Mouse (Mus musculus) left cerebral cortex, postnatal 14 days (tissue): ENCODE measurements around the gene Kcmf1. TPM values are rescaled to one million over a fixed set of nuclear protein-coding genes. Genes with fewer than 3 reads are reported as not detected.

ENCODE experiments used
- DNase-seq, 2 experiments: peaks; one replicate each; pipeline ENCODE4 v3.0.0; 2021 to 2022; ENCODE audit warnings: low spot score in 2 of 2, mixed read lengths in 1 of 2
- intact Hi-C: fragments of 180-260 bp; cut with DNase I; formaldehyde crosslinking; loops from one replicate; pipeline ENCODE4 v1.15.1; 2025
- total RNA-seq, 2 experiments: library from RNA; stranded (reverse); gene quantifications; 2 replicates each; pipeline ENCODE4 v1.2.3; 2021

The Kcmf1 gene
- total RNA-seq, 2 experiments from 2014 or later, result 62.3 to 62.5 TPM

GRCm38 (mm10) chr6:72802119-72802518 is 97.7 kb downstream of the Kcmf1 start:
- intact Hi-C loops, result no loop called here
- DNase-seq, result no peak

GRCm38 (mm10) chr6:72800641-72801040 is 99.1 kb downstream of the Kcmf1 start:
- DNase-seq, result no peak
- intact Hi-C loops, result no loop called here

DNA sequence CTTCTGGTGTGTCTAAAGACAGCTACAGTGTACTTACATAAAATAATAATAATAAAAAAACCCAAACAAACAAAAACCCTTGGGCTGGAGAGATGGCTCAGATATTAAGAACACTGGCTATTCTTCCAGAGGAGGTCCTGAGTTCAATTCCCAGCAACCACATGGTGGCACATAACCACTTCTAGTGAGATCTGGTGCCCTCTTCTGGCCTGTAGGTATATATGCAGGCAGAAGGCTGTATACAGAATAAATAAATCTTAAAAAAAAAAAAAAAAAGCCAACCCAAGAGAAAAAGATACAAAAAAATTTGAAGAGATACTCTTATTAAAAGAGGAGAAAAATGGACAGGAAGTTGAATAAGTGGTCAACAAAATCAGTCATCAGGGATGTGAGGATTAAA is 102.0 kb downstream of the Kcmf1 start:
- intact Hi-C loops, result no loop called here
- no peak for DNase-seq

DNA sequence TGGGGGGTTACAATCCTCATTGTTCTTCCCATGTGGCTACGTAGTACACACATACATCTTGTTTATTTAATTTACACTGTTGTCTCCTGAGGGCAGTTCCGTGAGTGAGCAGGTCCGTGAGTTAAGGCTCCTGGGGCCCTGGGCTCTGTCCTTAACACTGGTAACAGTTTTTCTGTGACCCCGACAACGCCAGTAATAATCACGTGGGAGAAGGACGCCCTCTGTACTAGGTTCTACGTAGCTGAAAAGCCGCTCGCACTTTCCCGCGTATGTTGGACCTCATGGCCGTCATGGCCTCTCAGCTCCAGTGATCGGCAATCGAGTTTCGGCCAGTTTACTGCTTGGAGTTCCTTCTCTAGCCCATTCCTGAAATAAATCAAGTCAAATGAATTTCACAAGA is 104.3 kb downstream of the Kcmf1 start:
- intact Hi-C loops, result no loop called here
- DNase-seq, result no peak

DNA sequence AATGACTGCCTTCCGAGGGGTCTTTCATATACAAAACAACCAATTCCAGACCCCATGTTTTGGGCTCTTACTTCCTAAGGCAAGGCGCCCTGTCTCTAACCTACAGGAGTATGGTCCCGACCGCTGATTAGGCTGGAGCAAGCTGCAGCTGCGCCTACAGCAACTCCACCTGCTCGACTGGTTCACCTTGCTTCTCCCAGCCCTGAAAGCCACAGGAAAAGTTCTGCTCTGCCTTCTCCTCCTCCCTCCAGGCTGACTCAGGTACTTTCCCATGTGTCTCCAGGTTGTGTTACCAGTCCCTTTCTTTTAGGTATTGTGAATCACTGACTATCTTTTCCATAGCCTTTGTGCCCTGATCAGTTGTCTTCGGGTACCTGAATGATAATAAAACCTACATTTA is 104.9 kb downstream of the Kcmf1 start:
- DNase-seq, result no peak
- intact Hi-C loops, result no loop called here

DNA sequence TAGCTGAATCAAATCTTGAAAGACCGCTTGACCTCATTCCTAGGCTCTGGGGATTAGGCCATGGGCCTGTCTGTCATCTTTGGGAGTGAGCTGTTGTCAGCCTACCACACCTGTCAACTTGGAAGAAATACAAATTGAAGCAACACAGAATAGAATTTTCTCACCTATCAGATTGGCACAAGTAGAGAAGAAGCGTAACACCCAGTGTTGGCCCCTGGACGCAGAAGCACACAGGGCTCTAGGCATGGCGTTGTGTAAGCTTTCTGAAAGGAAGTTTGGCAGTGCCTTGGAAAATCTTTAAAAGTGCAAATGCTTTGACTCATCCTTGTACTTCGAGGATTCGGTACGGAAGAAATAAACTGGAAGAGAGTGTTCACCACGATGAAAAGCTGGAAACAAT is 107.1 kb downstream of the Kcmf1 start:
- intact Hi-C loops, result no loop called here
- no peak for DNase-seq

Other genes starting within 250 kb of the Kcmf1 start
- 1 to 10 TPM; 4.8 to 5.0 TPM for gene Tcf7l1, start 110.7 kb downstream of the Kcmf1 start, total RNA-seq
- gene Tmsb10, start 58.8 kb upstream of the Kcmf1 start, total RNA-seq, result 100 to 1,000 TPM; 833 to 928 TPM